ENCODE assay signal across 8 mouse cellular contexts in genomic region chr5:65697836-65698758, GRCm38 (mm10). TPM values are rescaled to one million over a fixed set of nuclear protein-coding genes. Genes with fewer than 3 reads are reported as not detected.
A peak's percentile ranks its signal among the peaks of the same experiment; 100 is the strongest.
DNase-seq lines count a peak whose midpoint lies in the region; ATAC-seq and TF ChIP-seq lines count a peak whose summit lies in the region.

TSS of gene Pds5a (minus strand) at chr5:65698273.

- peak within 1 kb of the TSS; percentile 100 for H3K27ac ChIP-seq in MEL (ENCODE audit: control insufficient read depth, low read depth, low read length)
- H3K27ac ChIP-seq in cerebellum, adult 2 months (ENCODE audit: insufficient read depth, low read length), result peak within 1 kb of the TSS; percentile 65
- H3K27ac ChIP-seq in lung, embryonic 16.5 days (ENCODE audit: low read length), result peak within 1 kb of the TSS; percentile 98

- peak; percentile 65 to 87; a peak in 3 of 4 replicates for TF ChIP-seq POLR2A in MEL (IDR thresholded peaks at IDR 0.05; ENCODE audit: control insufficient read depth in 1 of 2, insufficient read depth in 1 of 2, low read depth in 1 of 2, low read length in 2 of 2, poor library complexity in 1 of 2)
- no peak for TF ChIP-seq POLR2A in cerebellum, adult 2 months (IDR thresholded peaks at IDR 0.05; ENCODE audit: borderline replicate concordance, insufficient read depth, low read length)

- peak; percentile 54 to 65 for ATAC-seq in hematopoietic stem cell, adult 5-6 weeks (replicated peaks in 1 of 2; ENCODE audit: insufficient read depth in 1 of 2, low FRiP score in 2 of 2, low TSS enrichment in 1 of 2, low read depth in 1 of 2, poor library complexity in 2 of 2, severe bottlenecking in 2 of 2)
- peak; percentile 92 for ATAC-seq in lung, embryonic 16.5 days (ENCODE audit: low read depth)

- peak within 1 kb of the TSS; percentile 98 for H3K9ac ChIP-seq in MEL (ENCODE audit: control insufficient read depth, low read depth, low read length, poor library complexity, severe bottlenecking)
- H3K9ac ChIP-seq in lung, embryonic 16.5 days (ENCODE audit: low read length), result peak within 1 kb of the TSS; percentile 97

- DNase-seq in MEL (ENCODE audit: low read depth, low spot score), result peak; percentile 90
- peak; percentile 85 to 86 for DNase-seq in cerebellum, adult 2 months
- DNase-seq in forelimb bud, embryonic 11.5 days (ENCODE audit: low read depth, low spot score), result peak; percentile 87
- DNase-seq in layer of hippocampus, adult 9-10 months (ENCODE audit: low spot score), result peak; percentile 47
- peak; percentile 69 for DNase-seq in ovary, postnatal 10 days (ENCODE audit: low spot score)
- peak; percentile 78 to 85 for DNase-seq in thymus, postnatal 10 days (ENCODE audit: low spot score in 2 of 2)

- peaks cover 13 to 19% of the 10 kb centered on the region in 2 experiments for H3K4me1 ChIP-seq in MEL (ENCODE audit: control insufficient read depth in 1 of 2, insufficient read depth in 2 of 2, low read length in 2 of 2)
- peaks cover 5% of the 10 kb centered on the region for H3K4me1 ChIP-seq in cerebellum, adult 2 months (ENCODE audit: control insufficient read depth, insufficient read depth, low read length)
- H3K4me1 ChIP-seq in lung, embryonic 16.5 days (replicated peaks; ENCODE audit: control insufficient read depth, insufficient read depth, low read length), result peaks cover 15% of the 10 kb centered on the region

- H3K79me2 ChIP-seq in MEL (ENCODE audit: control insufficient read depth, insufficient read depth, low read length, poor library complexity), result peaks cover 47% of the 10 kb centered on the region

- peak in 2 of 3 experiments; percentile 48 to 68; a peak in 4 of 6 replicates for TF ChIP-seq CTCF in MEL (IDR thresholded peaks at IDR 0.05 in 2 of 3, conservative IDR thresholded peaks at IDR 0.05 in 1 of 3; ENCODE audit: control insufficient read depth in 1 of 3, insufficient read depth in 1 of 3, low read depth in 2 of 3, low read length in 3 of 3, poor library complexity in 1 of 3, severe bottlenecking in 1 of 3)
- peak; percentile 35 for TF ChIP-seq CTCF in cerebellum, adult 2 months (IDR thresholded peaks at IDR 0.05; ENCODE audit: borderline replicate concordance, insufficient read depth, low read depth, low read length)

- no peaks in the 10 kb centered on the region for H3K27me3 ChIP-seq in MEL (ENCODE audit: control insufficient read depth in 1 of 2, insufficient read depth in 2 of 2, low read length in 2 of 2)
- H3K27me3 ChIP-seq in cerebellum, adult 2 months (ENCODE audit: control insufficient read depth, insufficient read depth, low read length), result no peaks in the 10 kb centered on the region
- no peaks in the 10 kb centered on the region for H3K27me3 ChIP-seq in lung, embryonic 16.5 days (ENCODE audit: control insufficient read depth, insufficient read depth, low read depth, low read length)

- peak within 1 kb of the TSS; percentile 75 for H3K4me2 ChIP-seq in lung, embryonic 16.5 days (ENCODE audit: low read depth, low read length)

- no peak; the same call in 1 of the 2 replicates for TF ChIP-seq RAD21 in MEL (IDR thresholded peaks at IDR 0.05; ENCODE audit: low read depth, low read length)

- H3K4me3 ChIP-seq in MEL (ENCODE audit: control insufficient read depth in 1 of 2, insufficient read depth in 1 of 2, low read depth in 2 of 2, low read length in 2 of 2), result peak within 1 kb of the TSS; percentile 94 to 98
- H3K4me3 ChIP-seq in cerebellum, adult 2 months (replicated peaks; ENCODE audit: insufficient read depth, low read depth, low read length), result peak within 1 kb of the TSS; percentile 88
- peak within 1 kb of the TSS; percentile 85 for H3K4me3 ChIP-seq in lung, embryonic 16.5 days (ENCODE audit: low read length)

- no peaks in the 10 kb centered on the region for H3K9me3 ChIP-seq in MEL (replicated peaks; ENCODE audit: insufficient read depth, low read length)
- no peaks in the 10 kb centered on the region for H3K9me3 ChIP-seq in lung, embryonic 16.5 days (ENCODE audit: control insufficient read depth, low read length)

- H3K36me3 ChIP-seq in MEL (ENCODE audit: control insufficient read depth in 1 of 2, insufficient read depth in 2 of 2, low read length in 2 of 2), result peaks cover 15 to 32% of the 10 kb centered on the region in 2 experiments
- H3K36me3 ChIP-seq in lung, embryonic 16.5 days (ENCODE audit: control insufficient read depth, insufficient read depth, low read length), result no peaks in the 10 kb centered on the region

- 3% methylated on average over 111 of the region's 140 CpGs for WGBS in cerebellum, adult 2 months
- WGBS in lung, embryonic 16.5 days, result under 1% methylated on average over 51 of the region's 140 CpGs

- no peak for TF ChIP-seq EP300 in MEL (IDR thresholded peaks at IDR 0.05; ENCODE audit: low read depth in 1 of 2, low read length in 2 of 2)

TF ChIP-seq in MEL, 35 proteins besides CTCF, POLR2A, EP300 and RAD21:
- peak; percentile 54; the same call in 1 of the 2 replicates for TF ChIP-seq HCFC1 (IDR thresholded peaks at IDR 0.05; ENCODE audit: low read depth, low read length)
- TF ChIP-seq JUND (IDR thresholded peaks at IDR 0.05; ENCODE audit: low read depth, low read length), result no peak
- TF ChIP-seq TCF12 (IDR thresholded peaks at IDR 0.05; ENCODE audit: low read depth, low read length), result no peak
- TF ChIP-seq POLR2AphosphoS2 (IDR thresholded peaks at IDR 0.05; ENCODE audit: low read length), result no peak; the same call in 1 of the 2 replicates
- TF ChIP-seq GABPA (IDR thresholded peaks at IDR 0.05; ENCODE audit: low read depth, low read length), result no peak
- peak; percentile 2; the same call in 1 of the 2 replicates for TF ChIP-seq ZMIZ1 (IDR thresholded peaks at IDR 0.05; ENCODE audit: low read depth, low read length)
- TF ChIP-seq MAZ (IDR thresholded peaks at IDR 0.05; ENCODE audit: low read depth, low read length), result peak; percentile 29; the same call in 1 of the 2 replicates
- no peak for TF ChIP-seq ETS1 (IDR thresholded peaks at IDR 0.05; ENCODE audit: low read depth, low read length)
- no peak for TF ChIP-seq TAL1 (IDR thresholded peaks at IDR 0.05; ENCODE audit: low read length)
- peak; percentile 44 for TF ChIP-seq NELFE (IDR thresholded peaks at IDR 0.05; ENCODE audit: low read depth, low read length)
- no peak for TF ChIP-seq ZNF384 (IDR thresholded peaks at IDR 0.05; ENCODE audit: low read depth, low read length)
- TF ChIP-seq ZC3H11A (IDR thresholded peaks at IDR 0.05; ENCODE audit: low read depth, low read length), result no peak
- TF ChIP-seq GATA1 (IDR thresholded peaks at IDR 0.05; ENCODE audit: low read depth, low read length), result no peak
- peak; percentile 51 for TF ChIP-seq MAX (IDR thresholded peaks at IDR 0.05; ENCODE audit: low read length)
- TF ChIP-seq MXI1 (IDR thresholded peaks at IDR 0.05; ENCODE audit: low read depth, low read length), result peak; percentile 69
- TF ChIP-seq CHD1 (IDR thresholded peaks at IDR 0.05; ENCODE audit: low read depth, low read length), result no peak
- no peak for TF ChIP-seq MAFK (IDR thresholded peaks at IDR 0.05; ENCODE audit: borderline replicate concordance, low read depth, low read length)
- peak; percentile 62 for TF ChIP-seq TBP (IDR thresholded peaks at IDR 0.05; ENCODE audit: low read depth, low read length)
- TF ChIP-seq BHLHE40 (IDR thresholded peaks at IDR 0.05; ENCODE audit: borderline replicate concordance, low read depth, low read length), result peak; percentile 31; the same call in 1 of the 2 replicates
- TF ChIP-seq ELF1 (IDR thresholded peaks at IDR 0.05; ENCODE audit: low read depth, low read length), result 0 out of 2 replicates have a peak, but pooled peaks have one; percentile 25
- no peak; the same call in 1 of the 2 replicates for TF ChIP-seq KAT2A (conservative IDR thresholded peaks at IDR 0.05; ENCODE audit: low read depth, low read length)
- peak; percentile 41; the same call in 1 of the 2 replicates for TF ChIP-seq POLR2AphosphoS5 (IDR thresholded peaks at IDR 0.05; ENCODE audit: borderline replicate concordance, low read depth, low read length)
- peak; percentile 73; the same call in 1 of the 2 replicates for TF ChIP-seq E2F4 (IDR thresholded peaks at IDR 0.05; ENCODE audit: borderline replicate concordance, low read depth, low read length)
- no peak for TF ChIP-seq MYB (IDR thresholded peaks at IDR 0.05; ENCODE audit: low read depth, low read length)
- TF ChIP-seq MEF2A (IDR thresholded peaks at IDR 0.05; ENCODE audit: extremely low read depth, insufficient replicate concordance, low read depth, low read length, poor library complexity, severe bottlenecking), result no peak
- TF ChIP-seq UBTF (IDR thresholded peaks at IDR 0.05; ENCODE audit: borderline replicate concordance, insufficient read depth, low read depth, low read length), result peak; percentile 88; the same call in 1 of the 2 replicates
- no peak for TF ChIP-seq SMC3 (IDR thresholded peaks at IDR 0.05; ENCODE audit: low read depth, low read length)
- TF ChIP-seq USF1 (IDR thresholded peaks at IDR 0.05; ENCODE audit: low read depth, low read length), result no peak
- peak; percentile 72 for TF ChIP-seq SIN3A (IDR thresholded peaks at IDR 0.05; ENCODE audit: low read length)
- peak; percentile 33; the same call in 1 of the 2 replicates for TF ChIP-seq MYC (IDR thresholded peaks at IDR 0.05; ENCODE audit: low read depth, low read length)
- TF ChIP-seq RCOR1 (IDR thresholded peaks at IDR 0.05; ENCODE audit: low read depth, low read length), result no peak
- no peak for TF ChIP-seq ZKSCAN1 (IDR thresholded peaks at IDR 0.05; ENCODE audit: low read depth, low read length)
- TF ChIP-seq NRF1 (IDR thresholded peaks at IDR 0.05; ENCODE audit: insufficient read depth, low read depth, low read length, poor library complexity, severe bottlenecking), result peak; percentile 7; the same call in 1 of the 2 replicates
- no peak; the same call in 1 of the 2 replicates for TF ChIP-seq CHD2 (IDR thresholded peaks at IDR 0.05; ENCODE audit: low read length)
- TF ChIP-seq USF2 (IDR thresholded peaks at IDR 0.05; ENCODE audit: borderline replicate concordance in 1 of 2, insufficient read depth in 1 of 2, low read depth in 1 of 2, low read length in 2 of 2), result no peak

RNA-seq across cellular contexts. Expression of gene Pds5a, which starts in this region (rescaled TPM):
- total RNA-seq in MEL (2012; rRNA removed), result 87.3 and 99.6 TPM in 2 replicates
- 100 to 1,000 TPM in 1 of 2 experiments, 10 to 100 TPM in 1; 88.0 to 188 TPM for polyA plus RNA-seq in MEL (2012; ENCODE audit: insufficient read depth in 1 of 2, insufficient read length in 2 of 2, low read depth in 1 of 2, low replicate concordance in 2 of 2, missing spikeins in 1 of 2)
- polyA plus RNA-seq in cerebellum, adult 2 months (2012; rRNA removed), result 58.3 and 62.1 TPM in 2 replicates
- total RNA-seq in hematopoietic stem cell, adult 5-6 weeks (2017), result 289 and 306 TPM in 2 replicates
- 53.9 and 59.6 TPM in 2 replicates for polyA plus RNA-seq in lung, embryonic 16.5 days (2015; fragmentation: Nextera tagmentation; extraction: Ambion mirVana)

Comparison
In these comparisons a context has a peak if more than half of its experiments do, and no peak if none do; other contexts are left out.
1. Peak in every context shown above with its lines: DNase-seq, ATAC-seq, H3K4me3 ChIP-seq and H3K27ac ChIP-seq.